Mouse (Mus musculus) retina, postnatal 1 day (tissue): ENCODE measurements around the gene Mia.

Experiments
- DNase-seq: peaks from one replicate; pipeline ENCODE4 v3.0.0-alpha.2; 2012

Gene Mia

DNA sequence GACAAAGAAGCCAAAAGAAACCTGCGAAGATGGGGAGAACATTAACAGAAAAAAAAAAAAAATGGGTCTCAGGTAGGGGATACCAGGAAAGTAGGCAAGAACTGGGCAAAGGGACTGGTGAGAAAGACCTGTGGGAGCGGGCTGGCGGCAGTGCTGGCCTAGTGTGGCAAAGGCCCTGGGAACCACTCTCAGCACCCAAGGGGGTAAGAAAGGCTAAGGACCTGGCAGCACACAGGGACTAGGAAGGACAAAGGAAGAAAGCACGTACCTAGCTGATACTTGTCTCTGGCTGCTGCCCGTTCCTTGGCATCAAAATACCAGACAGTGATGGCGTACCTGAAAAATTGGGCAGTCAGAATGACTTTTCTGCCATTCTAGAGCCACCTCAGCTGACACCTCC, 21.7 kb downstream of the Mia start:
- no peak for DNase-seq

DNA sequence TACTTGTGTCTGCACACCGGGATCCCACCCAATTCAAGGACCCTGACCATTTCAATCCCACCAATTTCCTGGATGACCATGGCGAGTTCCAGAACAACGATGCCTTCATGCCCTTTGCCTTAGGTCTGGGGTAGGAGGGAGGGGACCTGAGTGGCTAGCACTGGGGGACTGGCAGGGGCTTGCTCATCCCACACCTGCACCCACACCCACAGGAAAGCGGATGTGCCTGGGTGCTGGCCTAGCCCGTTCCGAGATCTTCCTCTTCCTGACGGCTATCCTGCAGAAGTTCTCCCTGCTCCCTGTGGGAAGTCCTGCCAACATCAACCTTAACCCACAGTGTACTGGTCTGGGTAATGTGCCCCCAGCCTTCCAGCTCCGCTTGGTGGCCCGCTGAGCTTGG, 22.8 kb downstream of the Mia start:
- no peak for DNase-seq

DNA sequence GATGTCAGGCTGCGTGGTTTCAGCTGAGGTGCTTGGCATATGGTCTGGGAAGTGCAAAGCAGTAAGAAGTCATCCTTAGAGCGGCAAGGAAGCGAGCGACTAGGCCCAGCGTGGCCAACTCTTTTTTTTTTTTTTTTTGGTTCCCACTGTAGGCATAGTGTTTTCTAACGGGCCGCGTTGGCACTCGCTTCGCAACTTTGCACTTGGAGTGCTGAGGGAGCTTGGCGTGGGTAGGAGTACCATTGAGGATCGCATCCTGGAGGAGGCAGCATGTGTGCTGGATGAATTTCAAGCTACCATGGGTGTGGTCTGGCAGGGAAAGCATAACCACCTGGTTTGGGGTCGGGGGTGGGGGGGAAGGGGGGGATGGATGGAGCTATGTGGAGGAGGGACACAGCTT, 25.0 kb downstream of the Mia start:
- DNase-seq, result no peak

DNA sequence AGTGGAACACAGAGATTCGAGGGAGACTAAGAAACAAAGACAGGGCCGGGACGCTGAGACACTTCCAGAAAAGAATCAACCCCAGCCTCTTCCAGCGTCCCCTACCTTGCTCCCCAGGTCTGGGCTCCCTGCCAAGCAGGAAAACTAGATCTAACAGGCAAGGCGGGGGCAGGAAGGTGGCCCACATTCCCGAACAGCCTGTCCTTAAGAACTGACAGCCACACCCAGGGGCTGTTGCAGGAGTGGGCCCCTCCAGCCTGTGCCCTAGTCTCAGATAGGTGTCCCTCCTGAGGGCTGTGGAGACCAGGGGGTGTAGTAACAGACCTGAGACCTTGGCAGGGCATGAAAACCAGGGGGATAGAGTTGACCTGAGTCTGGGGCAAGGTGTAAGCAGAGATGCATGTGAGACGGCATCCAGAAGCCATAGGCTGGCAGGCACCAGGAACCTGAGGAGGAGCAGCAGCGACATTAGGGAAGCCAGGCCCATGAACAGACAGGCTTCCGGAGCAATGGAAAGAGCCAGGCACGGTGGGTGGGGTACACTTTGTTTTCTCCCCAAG, 27.7 kb downstream of the Mia start, which contains the start of gene Cyp2t4:
Gene Cyp2t4, plus strand, starts transcription at position 510 of the 560 bp plus-strand sequence.
- no peak for DNase-seq

DNA sequence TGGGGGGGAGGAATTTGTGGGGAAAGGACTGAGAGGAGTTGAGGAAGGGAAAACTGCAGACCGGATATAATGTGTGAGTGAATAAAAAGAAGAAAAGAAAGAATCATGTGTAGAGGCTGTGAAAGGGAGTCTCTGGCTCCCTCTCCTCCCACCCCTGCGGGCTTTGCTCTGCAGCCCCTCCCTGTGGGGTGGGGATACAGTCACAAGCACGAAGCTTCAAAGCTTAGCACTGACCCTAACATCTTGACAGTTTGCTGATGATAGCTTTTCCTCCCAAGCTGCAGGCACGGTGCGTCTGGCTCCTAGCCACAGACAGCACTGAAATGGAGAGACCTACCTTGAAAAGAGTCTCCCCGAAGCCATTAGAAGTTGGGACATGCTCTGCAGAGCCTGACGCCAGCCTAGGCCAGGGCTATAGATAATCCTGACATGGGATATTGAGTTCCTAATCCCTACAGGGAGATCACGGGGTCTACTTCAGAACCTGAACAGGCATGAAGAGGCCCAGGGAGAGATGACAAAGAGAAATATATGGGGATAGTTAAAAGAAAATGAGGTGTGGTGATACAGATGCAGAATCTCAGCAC, 44.5 kb downstream of the Mia start:
- DNase-seq, result no peak

DNA sequence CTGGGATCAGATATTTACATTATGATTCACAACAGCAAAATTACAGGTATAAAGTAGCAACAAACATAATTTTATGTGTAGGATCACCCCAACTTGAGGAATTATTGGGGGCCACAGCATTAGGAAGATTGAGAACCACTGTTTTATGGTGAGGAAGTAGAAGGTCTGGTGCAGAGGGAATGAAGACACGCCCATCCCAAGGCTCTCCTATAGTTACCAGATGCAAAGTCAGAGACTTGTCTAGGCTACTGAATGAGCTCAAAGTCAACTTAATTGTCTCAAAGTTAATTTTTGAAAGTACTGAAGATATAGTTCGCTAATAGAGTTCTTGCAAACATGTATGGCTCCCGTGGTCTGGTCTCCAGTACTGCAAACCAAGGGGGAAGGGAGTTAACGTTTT, 47.2 kb downstream of the Mia start:
- no peak for DNase-seq

DNA sequence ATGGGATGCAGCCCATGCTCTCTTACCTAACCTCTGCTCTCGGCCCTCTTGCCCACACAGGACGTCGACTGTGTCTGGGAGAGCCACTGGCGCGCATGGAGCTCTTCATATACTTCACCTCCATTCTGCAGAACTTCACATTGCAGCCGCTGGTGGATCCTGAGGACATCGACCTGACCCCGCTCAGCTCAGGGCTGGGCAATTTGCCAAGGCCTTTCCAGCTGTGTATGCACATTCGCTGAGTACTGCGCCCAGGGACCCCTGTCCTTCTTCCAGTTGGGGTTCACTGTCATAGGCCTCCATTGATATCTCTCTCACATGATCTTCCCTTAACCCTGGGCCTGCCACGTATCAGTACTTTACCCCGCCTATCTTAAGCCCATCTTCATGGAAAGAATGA, 47.8 kb downstream of the Mia start:
- no peak for DNase-seq

DNA sequence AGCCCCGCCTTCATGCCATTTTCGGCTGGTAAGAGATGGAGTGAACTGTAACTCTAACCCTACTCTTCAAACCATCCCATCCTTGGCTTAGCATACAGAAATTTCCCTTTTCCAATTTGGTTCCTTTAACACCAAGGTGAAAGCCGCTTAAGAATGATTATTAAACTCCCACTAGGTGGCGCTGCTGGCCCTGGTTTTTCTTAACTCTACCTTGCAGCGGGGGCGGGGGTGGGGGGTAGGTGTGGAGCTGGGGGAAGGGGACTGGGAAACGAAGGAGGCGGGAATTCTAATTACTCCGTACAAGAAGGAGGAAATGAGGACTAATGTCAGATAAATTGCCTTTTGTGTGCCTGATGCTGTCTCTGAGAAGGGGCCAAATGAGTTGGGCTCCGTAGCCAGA, 48.4 kb downstream of the Mia start:
- DNase-seq, result peak; percentile 71

DNA sequence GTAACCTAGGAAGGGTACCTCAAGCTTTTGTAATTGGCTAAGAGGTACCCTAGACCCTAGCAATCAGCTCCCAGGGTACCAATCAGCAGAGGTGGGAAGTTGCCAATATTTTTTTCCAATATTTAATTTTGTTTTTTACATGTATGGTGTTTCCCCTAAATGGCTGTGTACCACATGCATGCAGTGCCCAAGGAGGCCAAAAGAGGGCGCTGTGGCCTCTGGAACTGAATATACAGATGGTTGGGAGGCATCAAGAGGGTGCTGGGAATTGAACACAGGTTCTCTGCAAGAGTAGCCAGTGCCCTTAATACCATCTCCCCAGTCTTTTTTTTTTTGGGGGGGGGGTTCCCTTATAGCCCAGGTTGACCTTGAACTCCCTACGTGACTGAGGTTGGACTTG, 49.6 kb downstream of the Mia start:
- no peak for DNase-seq

DNA sequence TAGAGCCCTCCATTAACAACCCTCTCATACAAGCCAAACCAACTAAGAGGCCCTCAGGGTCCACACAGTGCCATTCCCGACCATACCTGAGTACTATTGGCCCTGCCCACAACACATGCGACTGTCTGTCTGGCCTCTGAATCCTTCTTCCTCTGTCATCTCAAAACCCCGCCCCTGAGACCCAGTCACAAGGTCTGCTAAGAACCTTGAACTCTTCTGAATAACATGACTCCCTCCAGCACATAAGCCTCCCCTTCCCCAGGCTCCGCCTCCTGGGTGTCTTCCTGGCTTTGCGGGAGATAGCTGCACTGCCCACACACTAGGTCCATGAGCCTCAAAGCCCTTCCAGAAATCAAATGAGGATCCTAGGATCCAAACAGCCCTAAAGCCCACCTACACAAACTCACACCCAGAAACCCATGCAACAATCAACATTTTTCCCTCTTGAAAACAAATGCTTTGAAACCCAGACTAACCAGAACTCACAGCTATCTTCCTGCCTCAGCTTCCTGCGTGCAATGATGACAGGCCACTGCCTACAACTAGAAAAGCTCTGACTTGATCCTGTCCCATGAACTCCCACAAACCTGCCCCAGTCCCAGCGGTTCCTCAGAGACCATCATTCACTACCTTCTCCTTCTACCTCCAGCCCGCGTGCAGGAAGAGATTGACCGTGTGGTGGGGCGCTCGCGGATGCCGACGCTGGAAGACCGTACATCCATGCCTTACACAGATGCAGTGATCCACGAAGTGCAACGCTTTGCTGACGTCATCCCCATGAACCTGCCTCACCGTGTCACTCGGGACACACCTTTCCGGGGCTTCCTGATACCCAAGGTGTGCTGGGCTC, 50.2 kb downstream of the Mia start:
- no peak for DNase-seq

DNA sequence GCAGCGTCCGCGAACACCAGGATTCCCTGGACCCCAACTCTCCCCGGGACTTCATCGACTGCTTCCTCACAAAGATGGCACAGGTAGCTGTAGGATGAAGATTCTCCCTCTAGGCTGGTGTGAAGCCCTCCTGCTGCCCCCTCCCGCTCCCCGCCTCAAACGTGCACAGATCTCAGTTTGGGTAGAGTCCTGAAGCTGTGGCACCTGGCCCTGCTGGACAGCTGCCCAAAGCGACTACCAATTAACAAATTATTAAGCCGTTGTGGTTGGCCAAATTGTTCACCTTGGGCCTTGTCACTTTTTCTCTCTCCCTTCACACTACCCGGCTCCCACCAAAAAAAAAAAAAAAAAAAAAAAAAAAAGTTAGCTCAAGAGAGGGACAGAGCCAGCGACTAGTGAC, 51.1 kb downstream of the Mia start:
- no peak for DNase-seq
